Mouse (Mus musculus) embryonic facial prominence, embryonic 10.5 days (tissue): ENCODE data around the gene Trip6. TPM values are rescaled to one million over a fixed set of nuclear protein-coding genes. Genes with fewer than 3 reads are reported as not detected.

ENCODE experiments used
- DNase-seq: peaks from one replicate; pipeline ENCODE4 v3.0.0-alpha.2; 2017; ENCODE audit warnings: low spot score
- H3K27ac ChIP-seq: fragments of 300-500 bp; sonication (generic); replicated peaks from 2 replicates; pipeline ENCODE4 v1.5.1; 2016; ENCODE audit warnings: mild to moderate bottlenecking
- H3K27me3 ChIP-seq: fragments of 300-500 bp; sonication (generic); replicated peaks from 2 replicates; pipeline ENCODE4 v1.6.1; 2016; ENCODE audit warnings: low read depth, mild to moderate bottlenecking; ENCODE audit not compliant: poor library complexity, severe bottlenecking
- H3K36me3 ChIP-seq: fragments of 300-500 bp; sonication (generic); replicated peaks from 2 replicates; pipeline ENCODE4 v1.6.1; 2016; ENCODE audit warnings: mild to moderate bottlenecking, moderate library complexity
- H3K4me1 ChIP-seq: fragments of 300-500 bp; sonication (generic); 2 replicates; pipeline ENCODE4 v1.6.1; 2016
- H3K4me3 ChIP-seq: fragments of 300-500 bp; sonication (generic); 2 replicates; pipeline ENCODE4 v1.5.1; 2016; ENCODE audit warnings: mild to moderate bottlenecking, moderate library complexity
- H3K9me3 ChIP-seq: fragments of 300-500 bp; sonication (generic); 2 replicates; pipeline ENCODE4 v1.6.1; 2016; ENCODE audit warnings: mild to moderate bottlenecking
- WGBS: fragments of 180-500 bp; shearing (Covaris S2); methylation state at CpG from one replicate; pipeline ENCODE4 v1.1.7; 2016; 5-methylcytosine and 5-hydroxymethylcytosine counted together
- microRNA-seq: library from miRNA; unstranded; fragments of <30 nt; microRNA quantifications from one replicate; pipeline ENCODE4, GENCODE M21; 2017
- polyA plus RNA-seq: library from polyadenylated mRNA; unstranded; fragments of >200 nt; fragmentation: Nextera tagmentation; extraction: Ambion mirVana; gene quantifications from 2 replicates; pipeline ENCODE4 v1.2.1, GENCODE M21; 2016

Trip6 gene
- polyA plus RNA-seq, 1 experiment from 2014 or later, result 76.2 TPM

- peak; percentile 39 for DNase-seq
- whole genome bisulfite sequencing, result 68% methylated on average over 18 of the region's 18 CpGs
- no peak overlapping the region for H3K4me3 ChIP-seq
Measured at GRCm38 (mm10) chr5:137277360-137278342, 36.6 kb downstream of the Trip6 start.

GRCm38 (mm10) chr5:137268131-137268910 lies 45.9 kb downstream of the Trip6 start:
- H3K27me3 ChIP-seq, result no peaks in the 10 kb centered on the region
- H3K9me3 ChIP-seq, result peaks cover 6% of the 10 kb centered on the region; the same call in 1 of the 2 replicates
- H3K27ac ChIP-seq, result peak overlapping the region; percentile 12; the same call in 1 of the 2 replicates
- H3K4me3 ChIP-seq, result peak overlapping the region; percentile 30; the same call in 1 of the 2 replicates
- 46% methylated on average over 18 of the region's 18 CpGs for WGBS
- H3K4me1 ChIP-seq, result peaks cover 9% of the 10 kb centered on the region
- DNase-seq, result no peak
- H3K36me3 ChIP-seq, result no peaks in the 10 kb centered on the region

More at GRCm38 (mm10) chr5:137277360-137278342, 36.6 kb downstream of the Trip6 start:
- Histone ChIP-seq H3K4me1 (no peaks in the 10 kb centered on the region), H3K9me3 (peaks cover 14% of the 10 kb centered on the region), H3K27me3 (no peaks in the 10 kb centered on the region), H3K27ac (no peak overlapping the region), H3K36me3 (no peaks in the 10 kb centered on the region)

GRCm38 (mm10) chr5:137264787-137265186 lies 49.4 kb downstream of the Trip6 start:
- no peak overlapping the region for H3K27ac ChIP-seq
- peaks cover 9% of the 10 kb centered on the region for H3K4me1 ChIP-seq
- H3K36me3 ChIP-seq, result no peaks in the 10 kb centered on the region
- H3K4me3 ChIP-seq, result no peak overlapping the region
- no peak for DNase-seq
- no peaks in the 10 kb centered on the region for H3K9me3 ChIP-seq
- 90% methylated on average over 11 of the region's 11 CpGs for WGBS
- H3K27me3 ChIP-seq, result no peaks in the 10 kb centered on the region

DNA sequence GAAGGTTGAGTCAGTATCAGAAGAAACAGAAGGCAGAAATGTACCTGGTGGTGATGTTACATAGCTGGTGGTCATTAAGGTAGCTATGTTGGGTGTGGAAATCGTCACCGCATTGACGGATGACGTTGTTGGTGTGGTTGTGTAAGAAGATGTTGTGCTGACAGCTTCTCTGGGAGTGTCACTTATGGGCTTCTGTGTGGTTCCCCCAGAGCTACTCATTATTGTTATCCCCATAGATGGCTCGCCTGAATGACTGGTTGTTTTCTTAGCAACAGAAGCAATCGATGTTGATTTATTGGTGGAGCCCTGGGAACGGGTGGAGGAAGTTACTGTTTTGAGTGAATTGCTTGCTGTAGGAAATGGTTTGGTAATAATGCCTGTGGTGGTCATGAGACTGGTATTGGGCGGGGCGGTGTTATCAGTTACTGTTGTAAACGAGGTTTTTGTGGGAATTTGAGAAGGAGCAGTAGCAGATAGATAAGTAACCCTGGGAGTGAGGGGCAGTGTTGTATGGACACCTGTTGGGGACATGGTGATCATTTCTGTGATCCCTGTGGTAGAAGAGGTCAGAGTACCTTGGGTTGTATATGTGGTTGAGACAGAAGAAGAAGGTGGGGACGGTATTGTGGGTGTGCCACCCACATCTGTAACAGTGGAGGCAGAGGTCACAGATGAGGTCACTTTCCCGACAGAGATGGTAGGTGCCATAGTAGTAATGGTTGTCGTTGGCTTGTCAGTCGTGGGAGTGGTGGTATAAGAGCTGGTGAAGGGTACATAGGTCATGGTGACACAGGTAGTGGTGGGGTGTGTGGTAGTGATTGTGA lies 50.1 kb downstream of the Trip6 start:
- no peaks in the 10 kb centered on the region for H3K36me3 ChIP-seq
- H3K4me3 ChIP-seq, result no peak overlapping the region
- WGBS, result 88% methylated on average over 14 of the region's 14 CpGs
- DNase-seq, result no peak
- no peaks in the 10 kb centered on the region for H3K27me3 ChIP-seq
- H3K27ac ChIP-seq, result no peak overlapping the region
- no peaks in the 10 kb centered on the region for H3K9me3 ChIP-seq
- H3K4me1 ChIP-seq, result peaks cover 9% of the 10 kb centered on the region

Small RNA genes lying within 50 kb of the gene (microRNA-seq; reads per million reads assigned to microRNA genes)
- gene Mir7036 (not detected), gene Mir8116 (not detected)

Other genes with a start within 250 kb of the Trip6 start
- gene Serpine1, start 242.1 kb downstream of the Trip6 start, polyA plus RNA-seq, result 0.12 TPM in 1 of 2 replicates, not detected in the other
- 3.7 and 3.8 TPM in 2 replicates for gene Trim56, start 198.2 kb downstream of the Trip6 start, polyA plus RNA-seq
- not detected in 2 replicates for gene Muc3, start 165.1 kb downstream of the Trip6 start, polyA plus RNA-seq
- not detected in 2 replicates for gene Muc3a, start 102.0 kb downstream of the Trip6 start, polyA plus RNA-seq
- 3.8 and 4.5 TPM in 2 replicates for gene Ache, start 26.9 kb downstream of the Trip6 start, polyA plus RNA-seq
- 7.8 and 8.3 TPM in 2 replicates for gene Ufsp1, start 19.8 kb downstream of the Trip6 start, polyA plus RNA-seq
- 191 and 214 TPM in 2 replicates for gene Srrt, start 6.7 kb downstream of the Trip6 start, polyA plus RNA-seq
- gene Slc12a9, start 19.2 kb upstream of the Trip6 start, polyA plus RNA-seq, result 12.6 and 13.4 TPM in 2 replicates
- 53.6 and 56.8 TPM in 2 replicates for gene Ephb4, start 35.7 kb upstream of the Trip6 start, polyA plus RNA-seq
- 0.11 and 0.16 TPM in 2 replicates for gene Zan, start 162.7 kb upstream of the Trip6 start, polyA plus RNA-seq
- gene Pop7, start 188.1 kb upstream of the Trip6 start, polyA plus RNA-seq, result 55.3 and 59.9 TPM in 2 replicates
- gene Gigyf1, start 204.1 kb upstream of the Trip6 start, polyA plus RNA-seq, result 15.2 and 15.3 TPM in 2 replicates
- gene Epo, start 218.8 kb upstream of the Trip6 start, polyA plus RNA-seq, result 2.1 and 2.3 TPM in 2 replicates
- gene Gnb2, start 219.1 kb upstream of the Trip6 start, polyA plus RNA-seq, result 276 and 281 TPM in 2 replicates
- gene Actl6b, start 239.1 kb upstream of the Trip6 start, polyA plus RNA-seq, result 4.5 and 5.4 TPM in 2 replicates